Mouse (Mus musculus) testis, postnatal 10 days (tissue): ENCODE measurements around the gene Ythdf1.

ENCODE experiments used
- DNase-seq: peaks from one replicate; pipeline ENCODE4 v3.0.0; 2021; ENCODE audit warnings: low spot score

Ythdf1 gene

GRCm38 (mm10) chr2:180879365-180880067 lies 41.2 kb downstream of the Ythdf1 start:
- no peak for DNase-seq

- DNase-seq = no peak
Measured at GRCm38 (mm10) chr2:180870006-180870405, 50.7 kb downstream of the Ythdf1 start.

- DNase-seq = no peak
Measured at GRCm38 (mm10) chr2:180861561-180861960, 59.2 kb downstream of the Ythdf1 start.

- DNase-seq = no peak
Measured at GRCm38 (mm10) chr2:180857121-180857520, 63.6 kb downstream of the Ythdf1 start.

- no peak for DNase-seq
Measured at GRCm38 (mm10) chr2:180855005-180855544, 65.7 kb downstream of the Ythdf1 start.
